Mouse (Mus musculus): Measurements from ENCODE around the gene Rgs16.

DNA sequence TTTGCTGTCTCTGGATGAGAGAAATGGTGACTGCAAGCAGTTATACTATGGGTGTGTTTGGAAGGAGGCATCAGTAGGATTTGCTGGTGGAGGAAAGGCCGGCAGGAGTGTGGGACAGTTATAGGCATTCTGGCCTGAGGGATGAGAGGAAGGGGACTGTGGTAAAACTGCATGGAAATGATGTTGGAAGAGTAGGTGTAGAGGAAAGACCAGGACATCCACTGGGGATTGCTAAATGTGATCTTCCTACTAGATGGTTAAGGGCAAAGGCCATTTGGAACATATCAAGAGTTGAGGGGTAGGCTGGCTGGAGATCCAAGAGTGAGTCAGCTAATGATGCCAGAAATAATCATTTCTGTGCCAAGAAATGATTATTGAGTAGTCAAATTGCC is 30.6 kb downstream of the Rgs16 start:
- TF ChIP-seq POLR2A (IDR thresholded peaks at IDR 0.05; ENCODE audit: borderline replicate concordance, control insufficient read depth, low read depth, low read length) (no peak), CTCF (IDR thresholded peaks at IDR 0.05; ENCODE audit: control insufficient read depth, insufficient read depth, low read length) (no peak)
